Mouse (Mus musculus) limb, embryonic 15.5 days (tissue): Measurements from ENCODE around the gene Bricd5. TPM values are rescaled to one million over a fixed set of nuclear protein-coding genes. Genes with fewer than 3 reads are reported as not detected.
A peak's percentile ranks its signal among the peaks of the same experiment; 100 is the strongest.
"Not testable (repeated sequence)": the region's sequence is repeated elsewhere in the genome, so short reads cannot be mapped to it uniquely, and the experiment has no call there.

Source experiments
- ATAC-seq: fragments of 200-750 bp; cut with Nextera tagmentation; 2 replicates; pipeline ENCODE4 v1.8.0; 2017; ENCODE audit warnings: low read depth, moderate TSS enrichment; ENCODE audit not compliant: insufficient number of reproducible peaks, low FRiP score, low TSS enrichment
- H3K27ac ChIP-seq: fragments of 300-500 bp; sonication (generic); 2 replicates; pipeline ENCODE4 v1.5.1; 2015; ENCODE audit warnings: moderate library complexity, mild to moderate bottlenecking, inconsistent platforms
- H3K27me3 ChIP-seq: fragments of 300-500 bp; sonication (generic); 2 replicates; pipeline ENCODE4 v1.6.1; 2015; ENCODE audit warnings: inconsistent platforms
- H3K36me3 ChIP-seq: fragments of 300-500 bp; sonication (generic); 2 replicates; pipeline ENCODE4 v1.6.1; 2015; ENCODE audit warnings: inconsistent platforms
- H3K4me1 ChIP-seq: fragments of 300-500 bp; sonication (generic); 2 replicates; pipeline ENCODE4 v1.6.1; 2015; ENCODE audit warnings: inconsistent platforms
- H3K4me2 ChIP-seq: fragments of 300-500 bp; sonication (generic); 2 replicates; pipeline ENCODE4 v1.6.1; 2015; ENCODE audit warnings: mild to moderate bottlenecking, inconsistent platforms
- H3K4me3 ChIP-seq: fragments of 300-500 bp; sonication (generic); 2 replicates; pipeline ENCODE4 v1.5.1; 2015; ENCODE audit warnings: mild to moderate bottlenecking, inconsistent platforms
- H3K9ac ChIP-seq: fragments of 300-500 bp; sonication (generic); 2 replicates; pipeline ENCODE4 v1.6.1; 2015; ENCODE audit warnings: inconsistent platforms
- H3K9me3 ChIP-seq: fragments of 300-500 bp; sonication (generic); 2 replicates; pipeline ENCODE4 v1.6.1; 2016; ENCODE audit warnings: inconsistent platforms
- WGBS: fragments of 180-500 bp; shearing (Covaris S2); methylation state at CpG from one replicate; pipeline ENCODE4 v1.1.7; 2015; 5-methylcytosine and 5-hydroxymethylcytosine counted together
- polyA plus RNA-seq: library from polyadenylated mRNA; unstranded; fragments of >200 nt; fragmentation: Nextera tagmentation; extraction: Ambion mirVana; gene quantifications from 2 replicates; pipeline ENCODE4 v1.2.1, GENCODE M21; 2015

Gene Bricd5
- polyA plus RNA-seq: not detected in 2 replicates

GRCm38 (mm10) chr17:24473612-24474275, at the start of gene Bricd5:
Gene Bricd5 (plus strand): TSS chr17:24473884.
- 69% methylated on average over 6 of the region's 6 CpGs for WGBS
- no peaks in the 10 kb centered on the region for H3K9me3 ChIP-seq
- peak within 1 kb of the TSS; percentile 30; the same call in 1 of the 2 replicates for H3K27ac ChIP-seq
- H3K27me3 ChIP-seq: no peaks in the 10 kb centered on the region
- H3K4me2 ChIP-seq: no peak within 1 kb of the TSS
- H3K4me3 ChIP-seq: no peak within 1 kb of the TSS
- peaks cover 42% of the 10 kb centered on the region for H3K36me3 ChIP-seq
- no peak within 1 kb of the TSS for H3K9ac ChIP-seq
- ATAC-seq: no peak
- H3K4me1 ChIP-seq: peaks cover 48% of the 10 kb centered on the region

- H3K4me3 ChIP-seq: no peak overlapping the region
- WGBS: 91% methylated on average over 5 of the region's 5 CpGs
- H3K4me1 ChIP-seq: peaks cover 11% of the 10 kb centered on the region
- peaks cover 56% of the 10 kb centered on the region for H3K36me3 ChIP-seq
- no peak overlapping the region for H3K9ac ChIP-seq
- H3K27ac ChIP-seq: no peak overlapping the region
- no peak overlapping the region for H3K4me2 ChIP-seq
- H3K27me3 ChIP-seq: no peaks in the 10 kb centered on the region
- no peak for ATAC-seq
- H3K9me3 ChIP-seq: no peaks in the 10 kb centered on the region
These were observed 49.2 kb upstream of the Bricd5 start for GRCm38 (mm10) chr17:24424489-24424888.

- WGBS: 93% methylated on average over 6 of the region's 8 CpGs
- H3K27ac ChIP-seq, H3K9me3 ChIP-seq, H3K4me3 ChIP-seq, H3K4me2 ChIP-seq, H3K27me3 ChIP-seq, ATAC-seq, H3K9ac ChIP-seq: not testable (repeated sequence)
- Histone ChIP-seq H3K4me1 (peaks cover 14% of the 10 kb centered on the region), H3K36me3 (peaks cover 49% of the 10 kb centered on the region)
These were observed 48.4 kb upstream of the Bricd5 start for GRCm38 (mm10) chr17:24425326-24425725.

GRCm38 (mm10) chr17:24425905-24426304, 47.8 kb upstream of the Bricd5 start:
- Histone ChIP-seq H3K4me2 (peak overlapping the region; percentile 68; the same call in 1 of the 2 replicates), H3K27ac (peak overlapping the region; percentile 98)

GRCm38 (mm10) chr17:24426471-24427169, 47.1 kb upstream of the Bricd5 start, which contains the start of gene Eci1:
Gene Eci1 (plus strand): TSS chr17:24426641.
- Histone ChIP-seq H3K4me3 (peak within 1 kb of the TSS; percentile 73), H3K9me3 (no peaks in the 10 kb centered on the region), H3K9ac (peak within 1 kb of the TSS; percentile 85), H3K36me3 (peaks cover 39% of the 10 kb centered on the region), H3K27ac (peak within 1 kb of the TSS; percentile 98), H3K27me3 (no peaks in the 10 kb centered on the region), H3K4me2 (peak within 1 kb of the TSS; percentile 68), H3K4me1 (peaks cover 19% of the 10 kb centered on the region)
- ATAC-seq: peak; percentile 95
- under 1% methylated on average over 48 of the region's 48 CpGs for WGBS

More at GRCm38 (mm10) chr17:24425905-24426304, 47.8 kb upstream of the Bricd5 start:
- peak overlapping the region; percentile 73 for H3K4me3 ChIP-seq
- peaks cover 18% of the 10 kb centered on the region for H3K4me1 ChIP-seq
- no peak for ATAC-seq
- H3K9me3 ChIP-seq: no peaks in the 10 kb centered on the region
- no peaks in the 10 kb centered on the region for H3K27me3 ChIP-seq
- H3K36me3 ChIP-seq: peaks cover 46% of the 10 kb centered on the region
- whole genome bisulfite sequencing: 82% methylated on average over 7 of the region's 7 CpGs
- H3K9ac ChIP-seq: no peak overlapping the region

GRCm38 (mm10) chr17:24427170-24427557, 46.5 kb upstream of the Bricd5 start:
- Histone ChIP-seq H3K27me3 (no peaks in the 10 kb centered on the region), H3K9ac (peak overlapping the region; percentile 85), H3K36me3 (peaks cover 34% of the 10 kb centered on the region), H3K4me2 (peak overlapping the region; percentile 68), H3K4me3 (peak overlapping the region; percentile 73), H3K27ac (peak overlapping the region; percentile 98), H3K9me3 (no peaks in the 10 kb centered on the region), H3K4me1 (peaks cover 19% of the 10 kb centered on the region)
- 4% methylated on average over 8 of the region's 8 CpGs for WGBS
- ATAC-seq: no peak

- no peaks in the 10 kb centered on the region for H3K27me3 ChIP-seq
These were observed 44.3 kb upstream of the Bricd5 start for GRCm38 (mm10) chr17:24429201-24429983.

GRCm38 (mm10) chr17:24437016-24437415, 36.7 kb upstream of the Bricd5 start:
- no peak for ATAC-seq
- WGBS: 74% methylated on average over 5 of the region's 5 CpGs
- H3K4me1 ChIP-seq: no peaks in the 10 kb centered on the region
- H3K27ac ChIP-seq: no peak overlapping the region
- no peak overlapping the region for H3K4me3 ChIP-seq
- H3K36me3 ChIP-seq: peaks cover 78% of the 10 kb centered on the region
- H3K9ac ChIP-seq: no peak overlapping the region
- no peaks in the 10 kb centered on the region for H3K9me3 ChIP-seq
- H3K4me2 ChIP-seq: no peak overlapping the region
- no peaks in the 10 kb centered on the region for H3K27me3 ChIP-seq

More at GRCm38 (mm10) chr17:24429201-24429983, 44.3 kb upstream of the Bricd5 start:
- Histone ChIP-seq H3K4me2 (no peak overlapping the region), H3K4me1 (peaks cover 19% of the 10 kb centered on the region), H3K36me3 (peaks cover 24% of the 10 kb centered on the region), H3K4me3 (no peak overlapping the region), H3K9me3 (no peaks in the 10 kb centered on the region), H3K9ac (no peak overlapping the region), H3K27ac (no peak overlapping the region)
- 83% methylated on average over 14 of the region's 14 CpGs for WGBS
- no peak for ATAC-seq

- Histone ChIP-seq H3K9ac (no peak overlapping the region), H3K9me3 (no peaks in the 10 kb centered on the region), H3K27ac (no peak overlapping the region), H3K4me3 (no peak overlapping the region), H3K4me1 (no peaks in the 10 kb centered on the region), H3K4me2 (no peak overlapping the region), H3K36me3 (peaks cover 91% of the 10 kb centered on the region), H3K27me3 (no peaks in the 10 kb centered on the region)
- 88% methylated on average over 8 of the region's 8 CpGs for WGBS
- no peak for ATAC-seq
These were observed 33.3 kb upstream of the Bricd5 start for GRCm38 (mm10) chr17:24440377-24440776.

- H3K4me3 ChIP-seq: no peak overlapping the region
- H3K9ac ChIP-seq: no peak overlapping the region
- ATAC-seq: no peak
- 38% methylated on average over 2 of the region's 2 CpGs for WGBS
- peaks cover 91% of the 10 kb centered on the region for H3K36me3 ChIP-seq
- no peaks in the 10 kb centered on the region for H3K9me3 ChIP-seq
- no peaks in the 10 kb centered on the region for H3K4me1 ChIP-seq
- no peak overlapping the region for H3K4me2 ChIP-seq
- no peak overlapping the region for H3K27ac ChIP-seq
- H3K27me3 ChIP-seq: no peaks in the 10 kb centered on the region
These were observed 32.5 kb upstream of the Bricd5 start for GRCm38 (mm10) chr17:24441148-24441547.

- WGBS: 89% methylated on average over 14 of the region's 14 CpGs
- H3K4me1 ChIP-seq: no peaks in the 10 kb centered on the region
- H3K9me3 ChIP-seq: no peaks in the 10 kb centered on the region
- no peak overlapping the region for H3K4me2 ChIP-seq
- peaks cover 95% of the 10 kb centered on the region for H3K36me3 ChIP-seq
- H3K27ac ChIP-seq: no peak overlapping the region
- no peak for ATAC-seq
- H3K27me3 ChIP-seq: no peaks in the 10 kb centered on the region
- H3K4me3 ChIP-seq: no peak overlapping the region
- no peak overlapping the region for H3K9ac ChIP-seq
These were observed 31.6 kb upstream of the Bricd5 start for GRCm38 (mm10) chr17:24442107-24442506.
